Mouse (Mus musculus): ENCODE measurements around the gene BC067074. TPM values are rescaled to one million over a fixed set of nuclear protein-coding genes. Genes with fewer than 3 reads are reported as not detected.

BC067074 gene
- polyA plus RNA-seq, 1 experiment: 0.72 TPM

DNA sequence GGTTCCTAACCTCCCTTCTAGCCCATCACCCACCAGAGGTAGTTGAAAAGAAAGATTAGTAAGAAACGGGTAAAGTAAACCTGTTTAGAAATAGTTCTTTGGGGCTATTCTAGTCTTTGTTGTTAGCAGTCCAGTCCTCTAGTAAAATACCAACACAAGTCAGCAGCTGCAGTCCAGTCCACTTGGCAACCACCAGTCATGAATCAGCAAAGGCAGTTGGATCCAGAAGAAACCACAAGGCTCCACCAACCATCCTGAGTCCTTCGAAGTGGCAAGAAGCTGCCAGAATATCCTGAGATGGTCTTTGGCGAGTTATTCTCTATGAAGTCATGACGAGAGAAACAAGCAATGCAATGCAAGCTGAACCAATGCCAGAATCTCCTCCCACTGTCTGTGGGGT, 124.0 kb downstream of the BC067074 start:
- Histone ChIP-seq H3K27ac (ENCODE audit: control insufficient read depth, insufficient read depth, low read depth, low read length, poor library complexity) (no peak overlapping the region), H3K4me1 (ENCODE audit: control insufficient read depth, insufficient read depth, low read length) (no peaks in the 10 kb centered on the region; the same call in 1 of the 2 replicates), H3K4me3 (replicated peaks; ENCODE audit: control insufficient read depth, low read depth, low read length) (no peak overlapping the region)
- 69% methylated on average over 4 of the region's 4 CpGs for WGBS
- TF ChIP-seq CTCF (IDR thresholded peaks at IDR 0.05; ENCODE audit: control insufficient read depth, insufficient read depth, low read length) (no peak), POLR2A (IDR thresholded peaks at IDR 0.05; ENCODE audit: borderline replicate concordance, control insufficient read depth, low read depth, low read length) (no peak)

DNA sequence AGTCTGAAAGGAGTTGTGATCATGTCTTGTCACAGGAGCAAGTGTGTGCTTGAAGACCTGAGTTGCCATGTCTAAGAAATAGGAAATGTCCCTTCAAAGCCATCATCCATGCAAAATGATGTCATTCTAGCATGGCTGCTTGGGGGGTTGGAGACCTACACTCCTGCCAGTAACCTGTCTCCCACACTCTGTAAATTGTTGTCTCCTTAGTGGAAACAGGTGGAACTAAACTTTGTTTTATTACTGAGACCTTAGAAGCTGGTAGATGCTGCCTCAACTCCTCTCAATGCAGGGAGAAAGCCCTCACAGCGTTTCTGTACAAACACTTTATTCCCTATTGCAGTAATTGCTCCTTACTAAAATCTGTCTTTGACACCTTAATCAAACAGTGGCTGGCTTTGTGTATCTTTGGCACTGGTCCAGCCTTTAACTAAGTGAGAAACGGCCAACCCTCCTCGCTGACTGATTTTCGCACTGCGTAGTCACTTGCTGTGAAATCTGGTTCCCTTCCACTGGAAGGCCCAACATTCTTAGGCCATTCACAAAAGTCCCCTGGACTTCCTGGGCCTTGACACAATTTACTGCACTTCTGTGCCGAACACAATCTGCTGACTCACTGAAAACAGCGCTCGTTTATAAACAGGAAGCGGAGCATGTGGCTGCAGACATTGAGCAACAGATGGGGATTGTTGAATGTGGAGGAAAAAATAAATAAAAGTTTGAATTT, 125.0 kb downstream of the BC067074 start:
- peak overlapping the region; percentile 70 for H3K27ac ChIP-seq (ENCODE audit: control insufficient read depth, insufficient read depth, low read depth, low read length, poor library complexity)
- TF ChIP-seq CTCF (IDR thresholded peaks at IDR 0.05; ENCODE audit: control insufficient read depth, insufficient read depth, low read length): no peak
- TF ChIP-seq POLR2A (IDR thresholded peaks at IDR 0.05; ENCODE audit: borderline replicate concordance, control insufficient read depth, low read depth, low read length): no peak
- H3K4me3 ChIP-seq (replicated peaks; ENCODE audit: control insufficient read depth, low read depth, low read length): no peak overlapping the region
- H3K4me1 ChIP-seq (ENCODE audit: control insufficient read depth, insufficient read depth, low read length): no peaks in the 10 kb centered on the region; the same call in 1 of the 2 replicates
- WGBS: 14% methylated on average over 9 of the region's 9 CpGs

DNA sequence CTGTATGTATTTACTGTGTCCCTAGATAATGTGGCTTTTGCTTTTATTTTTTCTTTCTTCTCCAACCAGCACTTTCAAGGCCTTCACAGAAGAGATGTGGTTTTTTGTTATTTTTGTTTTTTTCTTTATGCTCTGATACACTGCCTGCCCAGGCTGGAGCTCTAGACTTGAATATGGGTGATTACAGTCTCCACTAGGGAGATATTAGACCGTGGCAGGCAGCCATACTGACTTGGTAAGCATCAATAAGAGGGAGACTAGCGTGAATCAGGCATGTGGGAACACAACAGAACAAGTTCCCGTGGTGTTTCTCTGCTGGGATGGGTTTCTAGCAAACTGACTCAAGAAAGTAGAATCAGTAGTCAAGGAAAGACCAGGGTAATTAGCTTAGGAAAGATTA, 125.7 kb downstream of the BC067074 start:
- Histone ChIP-seq H3K27ac (ENCODE audit: control insufficient read depth, insufficient read depth, low read depth, low read length, poor library complexity) (no peak overlapping the region), H3K4me3 (replicated peaks; ENCODE audit: control insufficient read depth, low read depth, low read length) (no peak overlapping the region), H3K4me1 (ENCODE audit: control insufficient read depth, insufficient read depth, low read length) (peaks cover 1% of the 10 kb centered on the region; the same call in 1 of the 2 replicates)
- TF ChIP-seq POLR2A (IDR thresholded peaks at IDR 0.05; ENCODE audit: borderline replicate concordance, control insufficient read depth, low read depth, low read length) (no peak), CTCF (IDR thresholded peaks at IDR 0.05; ENCODE audit: control insufficient read depth, insufficient read depth, low read length) (no peak)
- WGBS: 75% methylated on average over 3 of the region's 3 CpGs

DNA sequence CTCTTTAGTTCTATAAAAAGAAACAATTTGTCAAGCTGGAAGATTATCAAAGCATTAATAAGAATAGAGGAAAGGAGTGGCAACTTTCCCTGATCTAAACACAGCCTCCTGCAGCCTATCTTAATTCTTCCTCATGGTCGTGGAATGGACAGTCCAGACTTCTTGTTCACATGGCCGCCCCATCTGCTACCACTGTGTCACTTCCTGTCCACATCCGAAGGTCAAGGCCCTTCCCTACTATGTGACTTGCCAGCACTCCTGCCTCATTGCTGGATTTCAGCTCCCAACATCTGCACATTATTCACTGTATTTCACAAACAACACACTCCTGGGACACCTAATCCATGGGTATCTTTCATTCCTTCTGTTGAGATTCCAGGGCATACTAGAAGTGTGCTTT, 128.5 kb downstream of the BC067074 start:
- H3K27ac ChIP-seq (ENCODE audit: control insufficient read depth, insufficient read depth, low read depth, low read length, poor library complexity): no peak overlapping the region
- peaks cover 1% of the 10 kb centered on the region; the same call in 1 of the 2 replicates for H3K4me1 ChIP-seq (ENCODE audit: control insufficient read depth, insufficient read depth, low read length)
- TF ChIP-seq CTCF (IDR thresholded peaks at IDR 0.05; ENCODE audit: control insufficient read depth, insufficient read depth, low read length) (no peak), POLR2A (IDR thresholded peaks at IDR 0.05; ENCODE audit: borderline replicate concordance, control insufficient read depth, low read depth, low read length) (no peak)
- H3K4me3 ChIP-seq (replicated peaks; ENCODE audit: control insufficient read depth, low read depth, low read length): no peak overlapping the region
- WGBS: 51% methylated on average over 3 of the region's 3 CpGs

DNA sequence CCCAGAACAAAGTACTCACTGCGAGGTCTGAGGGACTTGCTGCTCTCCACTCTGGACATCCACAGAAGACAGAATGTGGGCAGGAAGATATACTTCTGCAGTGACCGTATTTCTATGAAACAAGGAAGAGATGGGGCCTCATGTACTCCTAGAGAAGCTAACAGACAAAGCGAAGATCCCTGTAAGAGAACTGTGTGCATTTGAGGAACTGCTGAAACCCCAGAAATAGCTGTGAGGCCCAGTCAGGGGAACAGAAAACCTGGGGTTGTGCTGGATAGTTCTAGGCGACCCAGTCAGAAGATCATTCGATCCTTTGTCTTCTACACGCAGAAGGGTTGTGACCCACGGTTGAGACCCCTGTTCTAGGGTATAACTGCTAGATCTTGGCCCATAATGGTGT, 130.9 kb downstream of the BC067074 start:
- 32% methylated on average over 7 of the region's 7 CpGs for WGBS
- no peak for TF ChIP-seq CTCF (IDR thresholded peaks at IDR 0.05; ENCODE audit: control insufficient read depth, insufficient read depth, low read length)
- no peak for TF ChIP-seq POLR2A (IDR thresholded peaks at IDR 0.05; ENCODE audit: borderline replicate concordance, control insufficient read depth, low read depth, low read length)
- Histone ChIP-seq H3K4me1 (ENCODE audit: control insufficient read depth, insufficient read depth, low read length) (peaks cover 1% of the 10 kb centered on the region; the same call in 1 of the 2 replicates), H3K4me3 (replicated peaks; ENCODE audit: control insufficient read depth, low read depth, low read length) (no peak overlapping the region), H3K27ac (ENCODE audit: control insufficient read depth, insufficient read depth, low read depth, low read length, poor library complexity) (peak overlapping the region; percentile 56; the same call in 1 of the 2 replicates)

DNA sequence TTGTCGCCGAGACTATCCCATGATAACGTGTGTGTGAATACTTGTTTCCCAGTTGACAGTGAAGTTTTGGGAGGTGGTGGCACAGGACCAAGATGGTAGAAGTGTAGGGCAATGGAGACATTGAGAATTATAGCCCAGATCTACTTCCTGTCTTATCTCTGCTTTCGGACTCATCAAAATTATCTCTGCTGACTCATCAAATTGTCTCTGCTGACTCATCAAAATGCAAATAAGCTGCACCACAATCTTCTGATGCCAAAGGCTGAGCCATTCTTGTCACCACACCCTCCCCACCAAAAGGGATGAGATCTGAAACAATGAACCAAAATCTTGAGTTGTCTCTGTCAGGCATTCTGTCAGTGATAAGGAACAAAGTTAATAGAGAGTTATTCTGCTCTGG, 132.9 kb downstream of the BC067074 start:
- peaks cover 1% of the 10 kb centered on the region; the same call in 1 of the 2 replicates for H3K4me1 ChIP-seq (ENCODE audit: control insufficient read depth, insufficient read depth, low read length)
- no peak for TF ChIP-seq CTCF (IDR thresholded peaks at IDR 0.05; ENCODE audit: control insufficient read depth, insufficient read depth, low read length)
- no peak for TF ChIP-seq POLR2A (IDR thresholded peaks at IDR 0.05; ENCODE audit: borderline replicate concordance, control insufficient read depth, low read depth, low read length)
- 83% methylated on average over 4 of the region's 4 CpGs for WGBS

More for the DNA sequence above, 132.9 kb downstream of the BC067074 start:
- no peak overlapping the region for H3K4me3 ChIP-seq (replicated peaks; ENCODE audit: control insufficient read depth, low read depth, low read length)
- H3K27ac ChIP-seq (ENCODE audit: control insufficient read depth, insufficient read depth, low read depth, low read length, poor library complexity): no peak overlapping the region

Other genes with a start within 250 kb of the BC067074 start
- gene Gpx8, start 246.7 kb upstream of the BC067074 start, polyA plus RNA-seq (2011; ENCODE audit: insufficient read depth, insufficient read length, low replicate concordance, missing spikeins): 4.6 and 23.8 TPM in 2 replicates
- gene Gzma, start 192.2 kb upstream of the BC067074 start, polyA plus RNA-seq (2011; ENCODE audit: insufficient read depth, insufficient read length, low replicate concordance, missing spikeins): 2.0 and 5.8 TPM in 2 replicates
- gene Esm1, start 83.5 kb upstream of the BC067074 start, polyA plus RNA-seq (2011; ENCODE audit: insufficient read depth, insufficient read length, low replicate concordance, missing spikeins): 8.8 and 17.3 TPM in 2 replicates
- not detected in 2 replicates for gene Gzmk, start 67.3 kb upstream of the BC067074 start, polyA plus RNA-seq (2011; ENCODE audit: insufficient read depth, insufficient read length, low replicate concordance, missing spikeins)

All from bone marrow, adult 2 months (tissue).